Mouse (Mus musculus): ENCODE data around the gene Caln1. TPM values are rescaled to one million over a fixed set of nuclear protein-coding genes. Genes with fewer than 3 reads are reported as not detected.

Gene Caln1
- polyA plus RNA-seq, 1 experiment from 2014 or later = 0.08 TPM

DNA sequence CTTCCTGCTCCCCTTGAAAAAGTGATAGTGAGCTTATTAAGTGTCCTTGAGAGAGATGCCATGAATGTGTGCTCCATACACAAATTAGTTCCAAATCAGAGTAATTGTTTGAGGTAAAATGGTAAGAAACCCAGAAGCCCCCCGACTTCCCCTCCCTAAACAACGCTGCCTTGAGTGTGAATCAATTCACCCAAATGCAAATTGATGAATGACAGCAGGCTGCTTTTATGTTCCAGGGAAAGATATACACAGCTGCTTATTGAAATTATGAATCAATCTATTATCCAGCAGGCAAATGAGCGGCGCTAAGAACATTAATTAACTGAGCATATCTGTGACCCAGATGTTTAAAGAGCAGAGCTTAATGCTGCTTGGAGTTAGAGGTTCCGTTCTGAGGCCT is 511.1 kb downstream of the Caln1 start:
- Histone ChIP-seq H3K36me3 (ENCODE audit: insufficient read depth) (no peaks in the 10 kb centered on the region), H3K9ac (no peak overlapping the region), H3K4me3 (ENCODE audit: low read depth, low read length) (no peak overlapping the region), H3K9me3 (ENCODE audit: low read depth, low read length) (0 out of 2 replicates have a peak, but pooled peaks cover 7% of the 10 kb centered on the region), H3K27ac (ENCODE audit: low read depth) (no peak overlapping the region), H3K4me2 (no peak overlapping the region), H3K27me3 (ENCODE audit: insufficient read depth, low read length) (no peaks in the 10 kb centered on the region), H3K4me1 (ENCODE audit: insufficient read depth) (no peaks in the 10 kb centered on the region)
- no peak for TF ChIP-seq CTCF (IDR thresholded peaks at IDR 0.05; ENCODE audit: low read depth)
- DNase-seq (no peak), ATAC-seq (ENCODE audit: insufficient read depth) (no peak)
- WGBS = 62% methylated on average over 5 of the region's 5 CpGs

DNA sequence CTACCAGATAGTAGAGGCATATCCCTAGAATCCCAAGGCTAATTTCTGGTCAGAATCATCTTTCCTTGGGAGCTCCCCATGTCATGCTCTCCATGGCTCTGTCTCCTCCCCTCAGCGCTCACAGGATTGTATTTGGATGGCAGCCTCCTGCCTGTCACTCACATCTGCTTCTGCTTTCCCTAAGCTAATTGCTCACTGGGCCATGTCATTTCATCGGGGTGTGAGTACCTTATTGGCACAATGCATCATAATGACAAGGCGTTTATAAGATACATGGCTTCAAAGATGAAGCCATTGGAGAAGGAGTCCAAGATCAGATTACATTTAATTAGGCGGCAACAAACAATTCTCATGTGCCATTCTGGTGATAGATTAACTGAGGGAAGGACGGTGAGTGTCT is 522.5 kb downstream of the Caln1 start:
- 36% methylated on average over 5 of the region's 5 CpGs for WGBS
- Histone ChIP-seq H3K36me3 (ENCODE audit: insufficient read depth) (no peaks in the 10 kb centered on the region), H3K4me3 (ENCODE audit: low read depth, low read length) (no peak overlapping the region), H3K4me2 (no peak overlapping the region), H3K27ac (ENCODE audit: low read depth) (no peak overlapping the region), H3K27me3 (ENCODE audit: insufficient read depth, low read length) (no peaks in the 10 kb centered on the region), H3K4me1 (ENCODE audit: insufficient read depth) (no peaks in the 10 kb centered on the region), H3K9me3 (ENCODE audit: low read depth, low read length) (no peaks in the 10 kb centered on the region), H3K9ac (no peak overlapping the region)
- ATAC-seq (ENCODE audit: insufficient read depth) (no peak; the same call in 1 of the 2 replicates), DNase-seq (peak; percentile 55)
- TF ChIP-seq CTCF (IDR thresholded peaks at IDR 0.05; ENCODE audit: low read depth) = no peak

DNA sequence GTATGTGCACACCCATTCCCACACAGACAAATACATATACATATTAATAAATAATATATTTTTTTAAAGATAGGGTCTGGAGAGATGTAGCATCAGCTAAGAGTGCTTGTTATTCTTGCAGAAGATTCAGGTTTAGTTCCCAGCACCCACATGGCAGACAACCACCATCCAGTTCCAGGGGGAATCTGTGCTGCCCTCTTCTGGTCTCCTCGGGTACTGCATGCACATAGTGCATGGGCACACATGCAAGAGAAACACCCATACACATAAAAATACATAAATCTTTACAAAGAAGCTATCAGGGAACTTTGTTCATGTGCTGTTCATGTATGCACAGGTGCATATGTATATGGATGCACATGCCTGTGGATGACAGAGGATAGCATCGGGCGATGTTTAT is 526.7 kb downstream of the Caln1 start:
- Histone ChIP-seq H3K9ac (no peak overlapping the region), H3K4me2 (no peak overlapping the region), H3K4me1 (ENCODE audit: insufficient read depth) (no peaks in the 10 kb centered on the region), H3K27me3 (ENCODE audit: insufficient read depth, low read length) (no peaks in the 10 kb centered on the region), H3K27ac (ENCODE audit: low read depth) (no peak overlapping the region), H3K4me3 (ENCODE audit: low read depth, low read length) (no peak overlapping the region), H3K9me3 (ENCODE audit: low read depth, low read length) (no peaks in the 10 kb centered on the region), H3K36me3 (ENCODE audit: insufficient read depth) (no peaks in the 10 kb centered on the region)
- ATAC-seq (ENCODE audit: insufficient read depth) (no peak), DNase-seq (no peak)
- peak; percentile 53 for TF ChIP-seq CTCF (IDR thresholded peaks at IDR 0.05; ENCODE audit: low read depth)
- WGBS = 97% methylated on average over 3 of the region's 3 CpGs

Other genes starting within 250 kb of the Caln1 start
- gene Kctd7, start 224.6 kb upstream of the Caln1 start, polyA plus RNA-seq (2014; fragmentation: Nextera tagmentation; extraction: Ambion mirVana) = 6.1 and 7.4 TPM in 2 replicates
- gene Rabgef1, start 197.7 kb upstream of the Caln1 start, polyA plus RNA-seq (2014; fragmentation: Nextera tagmentation; extraction: Ambion mirVana) = 23.9 and 25.1 TPM in 2 replicates
- gene Tmem248, start 152.4 kb upstream of the Caln1 start, polyA plus RNA-seq (2014; fragmentation: Nextera tagmentation; extraction: Ambion mirVana) = 42.4 and 46.6 TPM in 2 replicates
- gene Sbds, start 113.9 kb upstream of the Caln1 start, polyA plus RNA-seq (2014; fragmentation: Nextera tagmentation; extraction: Ambion mirVana) = 50.7 and 51.4 TPM in 2 replicates
- gene Tyw1, start 113.8 kb upstream of the Caln1 start, polyA plus RNA-seq (2014; fragmentation: Nextera tagmentation; extraction: Ambion mirVana) = 25.2 and 27.5 TPM in 2 replicates
- not detected in 2 replicates for gene A330070K13Rik, start 15.2 kb downstream of the Caln1 start, polyA plus RNA-seq (2014; fragmentation: Nextera tagmentation; extraction: Ambion mirVana)